Mouse (Mus musculus): Measurements from ENCODE around the gene Zbtb32. TPM values are rescaled to one million over a fixed set of nuclear protein-coding genes. Genes with fewer than 3 reads are reported as not detected.
A peak's percentile ranks its signal among the peaks of the same experiment; 100 is the strongest.

Zbtb32 gene
- polyA plus RNA-seq, 1 experiment = not detected

GRCm38 (mm10) chr7:30563906-30564280, 34.8 kb downstream of the Zbtb32 start:
- 0 out of 2 replicates have a peak, but pooled peaks cover 4% of the 10 kb centered on the region for H3K4me1 ChIP-seq (ENCODE audit: control insufficient read depth, insufficient read depth, insufficient read length, low read length)
- H3K4me3 ChIP-seq (ENCODE audit: insufficient read depth, low read depth, low read length) = peak overlapping the region; percentile 84
- H3K27ac ChIP-seq (replicated peaks; ENCODE audit: low read depth, low read length) = peak overlapping the region; percentile 87; the same call in 1 of the 2 replicates

GRCm38 (mm10) chr7:30563117-30563905, 35.4 kb downstream of the Zbtb32 start, which contains the start of the genes U2af1l4, Gm49396 and Psenen:
U2af1l4 (plus strand) TSS chr7:30563301.
Gm49396 (plus strand) TSS chr7:30563344.
Psenen (minus strand) TSS chr7:30563627.
- peak within 1 kb of the TSS; percentile 87 for H3K27ac ChIP-seq (replicated peaks; ENCODE audit: low read depth, low read length)
- H3K4me3 ChIP-seq (ENCODE audit: insufficient read depth, low read depth, low read length) = peak within 1 kb of the TSS; percentile 84
- 0 out of 2 replicates have a peak, but pooled peaks cover 7% of the 10 kb centered on the region for H3K4me1 ChIP-seq (ENCODE audit: control insufficient read depth, insufficient read depth, insufficient read length, low read length)

- H3K4me1 ChIP-seq (ENCODE audit: control insufficient read depth, insufficient read depth, insufficient read length, low read length) = 0 out of 2 replicates have a peak, but pooled peaks cover 7% of the 10 kb centered on the region
- peak overlapping the region; percentile 63 for H3K4me3 ChIP-seq (ENCODE audit: insufficient read depth, low read depth, low read length)
- peak overlapping the region; percentile 60 for H3K27ac ChIP-seq (replicated peaks; ENCODE audit: low read depth, low read length)
These were observed 36.1 kb downstream of the Zbtb32 start for GRCm38 (mm10) chr7:30562526-30563116.

- no peak overlapping the region for H3K27ac ChIP-seq (replicated peaks; ENCODE audit: low read depth, low read length)
- 0 out of 2 replicates have a peak, but pooled peaks cover 7% of the 10 kb centered on the region for H3K4me1 ChIP-seq (ENCODE audit: control insufficient read depth, insufficient read depth, insufficient read length, low read length)
- H3K4me3 ChIP-seq (ENCODE audit: insufficient read depth, low read depth, low read length) = no peak overlapping the region
These were observed 38.4 kb downstream of the Zbtb32 start for GRCm38 (mm10) chr7:30560296-30560695.

- Histone ChIP-seq H3K27ac (replicated peaks; ENCODE audit: low read depth, low read length) (peak within 1 kb of the TSS; percentile 43), H3K4me3 (ENCODE audit: insufficient read depth, low read depth, low read length) (peak within 1 kb of the TSS; percentile 66), H3K4me1 (ENCODE audit: control insufficient read depth, insufficient read depth, insufficient read length, low read length) (0 out of 2 replicates have a peak, but pooled peaks cover 7% of the 10 kb centered on the region)
These were observed 39.2 kb downstream of the Zbtb32 start, which contains the start of gene Lin37 for GRCm38 (mm10) chr7:30559443-30559954. Lin37 (minus strand) TSS chr7:30559838.

GRCm38 (mm10) chr7:30558656-30559442, 39.9 kb downstream of the Zbtb32 start:
- Histone ChIP-seq H3K27ac (replicated peaks; ENCODE audit: low read depth, low read length) (peak overlapping the region; percentile 43), H3K4me3 (ENCODE audit: insufficient read depth, low read depth, low read length) (peak overlapping the region; percentile 66), H3K4me1 (ENCODE audit: control insufficient read depth, insufficient read depth, insufficient read length, low read length) (peaks cover 5% of the 10 kb centered on the region; the same call in 1 of the 2 replicates)

GRCm38 (mm10) chr7:30557901-30558514, 40.7 kb downstream of the Zbtb32 start:
- Histone ChIP-seq H3K4me1 (ENCODE audit: control insufficient read depth, insufficient read depth, insufficient read length, low read length) (peaks cover 7% of the 10 kb centered on the region), H3K27ac (replicated peaks; ENCODE audit: low read depth, low read length) (peak overlapping the region; percentile 43), H3K4me3 (ENCODE audit: insufficient read depth, low read depth, low read length) (peak overlapping the region; percentile 66)

GRCm38 (mm10) chr7:30556894-30557536, 41.7 kb downstream of the Zbtb32 start:
- H3K27ac ChIP-seq (replicated peaks; ENCODE audit: low read depth, low read length) = no peak overlapping the region
- H3K4me1 ChIP-seq (ENCODE audit: control insufficient read depth, insufficient read depth, insufficient read length, low read length) = peaks cover 7% of the 10 kb centered on the region
- no peak overlapping the region for H3K4me3 ChIP-seq (ENCODE audit: insufficient read depth, low read depth, low read length)

GRCm38 (mm10) chr7:30553810-30554584, 44.7 kb downstream of the Zbtb32 start:
- Histone ChIP-seq H3K4me3 (ENCODE audit: insufficient read depth, low read depth, low read length) (peak overlapping the region; percentile 63), H3K4me1 (ENCODE audit: control insufficient read depth, insufficient read depth, insufficient read length, low read length) (peaks cover 7% of the 10 kb centered on the region), H3K27ac (replicated peaks; ENCODE audit: low read depth, low read length) (peak overlapping the region; percentile 26; the same call in 1 of the 2 replicates)

- H3K4me1 ChIP-seq (ENCODE audit: control insufficient read depth, insufficient read depth, insufficient read length, low read length) = peaks cover 3% of the 10 kb centered on the region
- peak overlapping the region; percentile 87 for H3K27ac ChIP-seq (replicated peaks; ENCODE audit: low read depth, low read length)
- peak overlapping the region; percentile 63 for H3K4me3 ChIP-seq (ENCODE audit: insufficient read depth, low read depth, low read length)
These were observed 45.6 kb downstream of the Zbtb32 start for GRCm38 (mm10) chr7:30553021-30553589.

- Histone ChIP-seq H3K4me1 (ENCODE audit: control insufficient read depth, insufficient read depth, insufficient read length, low read length) (peaks cover 3% of the 10 kb centered on the region), H3K27ac (replicated peaks; ENCODE audit: low read depth, low read length) (peak within 1 kb of the TSS; percentile 87), H3K4me3 (ENCODE audit: insufficient read depth, low read depth, low read length) (peak within 1 kb of the TSS; percentile 72)
These were observed 46.3 kb downstream of the Zbtb32 start, which contains the start of the genes Hspb6 and Proser3 for GRCm38 (mm10) chr7:30552102-30553020. Hspb6 (plus strand) TSS chr7:30552178. Proser3 (minus strand) TSS chr7:30552299.

- peak overlapping the region; percentile 86 for H3K27ac ChIP-seq (replicated peaks; ENCODE audit: low read depth, low read length)
- H3K4me1 ChIP-seq (ENCODE audit: control insufficient read depth, insufficient read depth, insufficient read length, low read length) = peaks cover 3% of the 10 kb centered on the region
- peak overlapping the region; percentile 72 for H3K4me3 ChIP-seq (ENCODE audit: insufficient read depth, low read depth, low read length)
These were observed 47.1 kb downstream of the Zbtb32 start for GRCm38 (mm10) chr7:30551445-30552101.

Measured in brown adipose tissue, adult 24 weeks (tissue).